19 mouse cellular contexts compared by ENCODE assay signal in the genomic region with DNA sequence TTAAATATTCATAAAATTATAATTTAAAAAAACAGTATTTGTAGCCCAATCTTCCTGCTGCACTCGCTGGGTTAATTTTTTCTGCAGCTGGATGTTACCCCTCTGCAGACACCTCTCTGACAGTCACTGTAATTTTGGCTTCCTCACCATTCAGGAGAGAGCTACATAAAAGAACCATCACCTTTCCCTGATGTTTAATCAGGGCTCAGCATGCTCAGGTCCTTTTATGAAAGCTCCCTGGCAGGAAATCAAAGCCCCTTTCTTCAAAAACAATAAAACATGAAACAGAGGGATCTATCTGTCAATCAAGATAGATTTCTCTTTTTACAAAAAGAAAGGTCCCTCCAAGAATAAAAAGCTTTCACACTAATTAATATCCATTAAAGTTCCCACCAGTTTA. TPM values are rescaled to one million over a fixed set of nuclear protein-coding genes. Genes with fewer than 3 reads are reported as not detected.
"Had no signal": no experiment of that assay in that cellular context is flagged by ENCODE, and none has a peak within 500 bp of the region (broad histone marks: within the 10 kb centered on the region; RNA-seq: fewer than 3 reads in every experiment).

No protein-coding gene starts in this region.

- H3K4me3 ChIP-seq: lung, embryonic 15.5 days; megakaryocyte, embryonic 14.5 days; midbrain, embryonic 15.5 days; neural tube, embryonic 12.5 days; stomach, embryonic 15.5 days had no signal

- H3K9me3 ChIP-seq: lung, embryonic 15.5 days; megakaryocyte, embryonic 14.5 days; midbrain, embryonic 15.5 days; neural tube, embryonic 12.5 days; stomach, embryonic 15.5 days had no signal

- H3K27me3 ChIP-seq: lung, embryonic 15.5 days; megakaryocyte, embryonic 14.5 days; midbrain, embryonic 15.5 days; neural tube, embryonic 12.5 days; stomach, embryonic 15.5 days had no signal

- DNase-seq: liver, postnatal 0 days; lung, adult 2 months; lung, postnatal 14 days; lung, postnatal 36 days; right cerebral cortex, postnatal 14 days; thymus, adult 2 months; thymus, postnatal 25 days; thymus, postnatal 4 days had no signal

- H3K36me3 ChIP-seq: lung, embryonic 15.5 days; midbrain, embryonic 15.5 days; neural tube, embryonic 12.5 days; stomach, embryonic 15.5 days had no signal

- ATAC-seq: liver, postnatal 0 days; lung, postnatal 0 days; midbrain, embryonic 15.5 days had no signal

- H3K27ac ChIP-seq: lung, embryonic 15.5 days; macrophage; midbrain, embryonic 15.5 days; neural tube, embryonic 12.5 days; stomach, embryonic 15.5 days; stomach, postnatal 0 days had no signal

- H3K4me2 ChIP-seq: lung, embryonic 15.5 days; midbrain, embryonic 11.5 days; midbrain, embryonic 15.5 days; neural tube, embryonic 12.5 days; stomach, embryonic 15.5 days had no signal

- H3K4me1 ChIP-seq: lung, embryonic 15.5 days; megakaryocyte, embryonic 14.5 days; midbrain, embryonic 15.5 days; neural tube, embryonic 12.5 days; stomach, embryonic 15.5 days had no signal

- H3K9ac ChIP-seq: liver, postnatal 0 days; lung, embryonic 15.5 days; midbrain, embryonic 15.5 days; neural tube, embryonic 12.5 days; stomach, embryonic 15.5 days had no signal

RNA-seq across cellular contexts. Expression of a gene that starts 51.0 kb away (rescaled TPM):
- polyA plus RNA-seq: liver, postnatal 0 days; lung, adult 2 months; lung, postnatal 0 days; macrophage; spleen, adult 2 months; thymus, adult 2 months; urinary bladder, adult 2 months had no signal
